Mouse (Mus musculus): ENCODE results near the gene Cmtm5.

- TF ChIP-seq CTCF (IDR thresholded peaks at IDR 0.05; ENCODE audit: insufficient read depth, low read depth, low read length) (no peak), POLR2A (IDR thresholded peaks at IDR 0.05; ENCODE audit: insufficient read depth, low read depth, low read length) (no peak)
Observed at GRCm38 (mm10) chr14:54967874-54968273, 31.8 kb downstream of the Cmtm5 start.
